Mouse (Mus musculus) small intestine, adult 2 months (tissue): ENCODE data around the gene Foxf1. TPM values are rescaled to one million over a fixed set of nuclear protein-coding genes. Genes with fewer than 3 reads are reported as not detected.

Source experiments
- H3K27ac ChIP-seq: fragments of 200-500 bp; 2 replicates; pipeline ENCODE4 v1.5.1; 2012; ENCODE audit warnings: low read depth, low read length, control low read depth, inconsistent platforms; ENCODE audit not compliant: insufficient read depth
- H3K27me3 ChIP-seq: fragments of 200-500 bp; 2 replicates; pipeline ENCODE4 v1.6.1; 2012; ENCODE audit warnings: mild to moderate bottlenecking, moderate library complexity, low read length, inconsistent platforms; ENCODE audit not compliant: control insufficient read depth, insufficient read depth
- H3K36me3 ChIP-seq: fragments of 200-500 bp; 2 replicates; pipeline ENCODE4 v1.6.1; 2012; ENCODE audit warnings: mild to moderate bottlenecking, low read length, control low read depth, inconsistent platforms; ENCODE audit not compliant: control insufficient read depth, insufficient read depth
- H3K4me1 ChIP-seq: fragments of 200-500 bp; 2 replicates; pipeline ENCODE4 v1.6.1; 2012; ENCODE audit warnings: low read length, inconsistent platforms, mixed read lengths; ENCODE audit not compliant: control insufficient read depth, insufficient read depth, insufficient read length
- H3K4me3 ChIP-seq: fragments of 200-500 bp; 2 replicates; pipeline ENCODE4 v1.5.1; 2012; ENCODE audit warnings: low read depth, mild to moderate bottlenecking, control low read depth, inconsistent platforms, low read length, moderate library complexity
- CTCF ChIP-seq: fragments of 200-500 bp; IDR thresholded peaks from 2 replicates; pipeline ENCODE4 v1.5.1; 2012; ENCODE audit warnings: low read depth, mild to moderate bottlenecking, control low read depth, inconsistent platforms, low read length, moderate library complexity, mixed read lengths; ENCODE audit not compliant: insufficient replicate concordance, insufficient read length; ENCODE audit errors: extremely low read depth
- POLR2A ChIP-seq: fragments of 200-500 bp; IDR thresholded peaks from 2 replicates; pipeline ENCODE4 v1.6.1; 2012; ENCODE audit warnings: low read depth, mild to moderate bottlenecking, control low read depth, inconsistent platforms, low read length, moderate library complexity
- WGBS: fragments of 180-500 bp; shearing (Covaris S2); methylation state at CpG from one replicate; pipeline ENCODE4 v1.1.7; 2018; 5-methylcytosine and 5-hydroxymethylcytosine counted together
- polyA plus RNA-seq: library from polyadenylated mRNA; depleted of rRNA; stranded (reverse); fragments of >200 nt; gene quantifications from 2 replicates; pipeline ENCODE4 v1.2.3, GENCODE M21; 2012

Foxf1 gene
- polyA plus RNA-seq, 1 experiment: 49.6 TPM

DNA sequence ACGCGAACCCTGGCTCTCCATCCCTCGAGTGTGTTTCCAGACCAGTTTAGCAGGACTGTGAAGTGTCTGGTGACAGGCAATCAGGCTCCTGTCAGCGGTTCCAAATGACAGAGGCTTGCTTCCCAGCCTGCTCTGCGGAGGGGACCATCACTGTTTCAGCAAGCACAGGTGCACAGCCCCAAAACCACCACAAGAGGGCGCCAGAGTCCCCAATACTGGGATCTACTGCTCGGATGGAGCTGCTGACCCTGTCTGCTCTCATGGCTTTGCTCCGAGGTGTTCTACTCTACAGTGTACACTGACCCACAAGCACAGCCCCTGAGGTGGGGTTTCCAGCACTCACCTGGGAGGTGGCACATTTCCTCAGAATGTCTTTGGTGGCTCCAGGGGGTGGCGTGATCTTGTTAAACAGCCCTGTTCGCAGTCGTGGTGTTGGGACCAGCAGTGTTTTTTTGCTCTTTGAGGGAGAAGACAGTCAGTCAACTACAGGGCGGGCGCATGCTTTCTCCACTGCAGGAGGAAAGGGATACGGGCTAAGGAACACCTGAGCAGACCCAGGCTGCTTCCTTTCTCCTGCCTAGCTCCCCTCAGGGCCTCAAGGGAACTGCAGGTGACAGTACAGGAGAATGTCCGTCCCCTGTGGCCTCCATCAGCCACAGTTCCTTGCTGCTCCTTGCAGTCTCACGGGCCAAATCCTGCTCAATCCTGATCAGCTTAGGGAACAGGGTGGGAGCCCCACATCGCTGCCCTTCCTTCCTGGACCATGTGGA, 20.0 kb downstream of the Foxf1 start:
- TF ChIP-seq CTCF (peak; percentile 96), POLR2A (no peak)
- H3K27me3 ChIP-seq: no peaks in the 10 kb centered on the region
- H3K4me3 ChIP-seq: no peak overlapping the region
- H3K36me3 ChIP-seq: peaks cover 13% of the 10 kb centered on the region
- no peak overlapping the region for H3K27ac ChIP-seq
- 57% methylated on average over 17 of the region's 17 CpGs for WGBS
- H3K4me1 ChIP-seq: peaks cover 6% of the 10 kb centered on the region; the same call in 1 of the 2 replicates

DNA sequence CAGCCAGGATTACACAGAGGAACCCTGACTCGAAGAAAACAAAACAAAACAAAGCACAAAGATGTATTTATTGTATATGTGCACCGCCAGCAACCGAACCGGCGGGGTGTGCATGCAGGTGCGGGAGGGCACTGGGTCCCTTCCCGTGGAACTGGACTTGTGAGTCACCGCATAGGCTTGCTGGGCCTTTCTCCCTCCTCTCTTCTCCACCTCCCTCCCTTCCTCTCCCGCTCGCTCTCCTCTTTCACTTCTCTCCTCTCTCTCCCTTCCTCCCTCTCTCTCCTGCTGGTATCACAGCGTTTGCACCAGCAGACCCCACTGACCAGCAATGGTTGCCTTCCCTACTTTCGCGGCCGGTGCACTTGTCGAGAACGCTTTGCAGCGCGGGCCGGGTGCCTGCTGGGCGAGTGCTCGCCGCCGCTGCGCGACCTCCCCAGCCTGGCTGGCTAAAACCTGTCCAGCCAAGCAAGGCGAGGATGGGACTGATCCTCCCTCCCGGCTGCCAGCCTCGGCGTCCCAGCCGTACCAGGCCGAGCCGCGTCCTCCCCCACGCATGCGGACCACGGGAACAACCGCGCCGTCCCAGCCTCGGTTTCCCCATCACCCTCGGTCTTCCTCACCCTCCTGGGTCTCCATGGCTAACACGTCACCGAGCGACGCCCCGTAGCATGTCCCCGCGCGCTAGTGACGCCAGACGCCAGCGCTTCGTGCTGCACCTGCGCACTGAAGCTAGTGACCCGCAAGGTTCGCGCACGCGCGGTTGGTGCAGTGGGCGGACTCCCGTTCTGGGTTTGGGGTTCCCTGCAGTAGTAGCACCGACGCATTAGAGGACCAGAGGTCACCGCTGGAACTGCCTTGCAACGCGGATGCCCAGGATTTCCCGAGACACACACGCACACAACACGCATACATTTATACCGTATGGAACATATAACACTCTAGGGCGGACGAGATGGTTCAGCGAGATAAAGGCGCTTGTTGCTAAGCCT, 23.8 kb downstream of the Foxf1 start, which contains the start of gene Mthfsd:
Gene Mthfsd, minus strand, starts transcription at position 725 of the 989 bp plus-strand sequence.
- Histone ChIP-seq H3K4me3 (peak within 1 kb of the TSS; percentile 82), H3K27ac (peak within 1 kb of the TSS; percentile 61), H3K36me3 (no peaks in the 10 kb centered on the region; the same call in 1 of the 2 replicates), H3K4me1 (peaks cover 6% of the 10 kb centered on the region; the same call in 1 of the 2 replicates), H3K27me3 (no peaks in the 10 kb centered on the region)
- TF ChIP-seq CTCF: no peak; the same call in 1 of the 2 replicates
- TF ChIP-seq POLR2A: peak; percentile 69; the same call in 1 of the 2 replicates
- under 1% methylated on average over 75 of the region's 75 CpGs for WGBS

DNA sequence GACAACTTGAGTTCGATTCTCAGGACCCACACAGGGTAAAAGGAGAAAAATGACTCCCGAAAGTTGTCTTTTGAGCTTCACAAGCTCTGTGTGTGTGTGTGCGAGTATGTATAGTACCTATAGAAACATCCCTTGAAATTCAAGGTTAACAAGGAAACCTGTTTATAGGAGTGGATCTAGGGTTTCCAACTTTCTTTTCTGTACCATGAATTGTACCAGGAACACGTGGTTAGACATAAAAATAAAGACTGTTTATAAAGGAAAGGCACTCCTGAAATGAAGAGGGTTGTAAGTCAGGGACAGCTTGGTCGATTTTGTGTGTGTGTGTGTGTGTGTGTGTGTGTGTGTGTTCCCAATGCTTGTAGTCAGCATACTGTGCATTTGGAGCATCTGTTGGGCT, 24.5 kb downstream of the Foxf1 start:
- Histone ChIP-seq H3K4me1 (peaks cover 6% of the 10 kb centered on the region; the same call in 1 of the 2 replicates), H3K27ac (no peak overlapping the region), H3K4me3 (peak overlapping the region; percentile 82), H3K36me3 (no peaks in the 10 kb centered on the region), H3K27me3 (peaks cover 3% of the 10 kb centered on the region; the same call in 1 of the 2 replicates)
- WGBS: 9% methylated on average over 5 of the region's 5 CpGs
- TF ChIP-seq POLR2A (no peak), CTCF (no peak)

DNA sequence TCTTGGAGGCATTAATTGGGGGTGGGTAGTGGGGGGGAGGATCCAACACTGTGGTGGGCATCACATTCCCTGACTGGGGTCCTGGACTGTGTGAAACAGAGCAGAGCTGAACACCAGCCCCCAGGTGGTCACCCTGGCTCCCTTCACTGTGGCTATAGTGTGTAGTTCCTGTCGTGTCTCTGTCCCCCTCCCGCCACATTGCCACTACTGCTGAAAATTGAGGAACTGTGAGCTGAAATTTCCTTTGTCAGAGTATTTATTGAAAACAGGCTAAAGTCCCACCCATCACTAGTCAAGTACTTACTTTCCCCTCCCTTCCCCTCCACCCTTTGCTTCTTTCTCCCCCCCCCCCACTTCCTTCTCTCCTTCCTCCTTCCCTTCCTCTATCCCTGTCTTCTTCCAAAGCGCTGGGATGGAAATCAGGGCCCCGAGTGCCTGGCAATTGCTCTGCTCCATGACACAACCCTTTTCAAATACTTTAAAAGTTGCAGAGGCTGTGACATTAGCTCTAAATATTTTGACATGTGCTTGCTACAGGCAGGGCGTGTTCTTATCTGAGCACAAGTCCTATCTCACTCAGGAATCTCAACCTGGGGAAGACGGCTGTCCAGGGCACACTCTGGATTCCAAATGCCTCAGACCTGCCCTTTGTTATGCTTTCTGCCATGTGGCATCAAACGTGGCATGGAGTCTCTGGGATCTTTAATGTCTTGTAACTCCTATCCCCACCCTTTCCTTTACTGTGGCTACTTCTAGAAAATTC, 27.1 kb downstream of the Foxf1 start:
- H3K36me3 ChIP-seq: no peaks in the 10 kb centered on the region
- peaks cover 25% of the 10 kb centered on the region for H3K27me3 ChIP-seq
- no peak overlapping the region for H3K27ac ChIP-seq
- TF ChIP-seq CTCF: no peak
- no peak for TF ChIP-seq POLR2A
- H3K4me3 ChIP-seq: no peak overlapping the region
- 35% methylated on average over 7 of the region's 7 CpGs for WGBS
- peaks cover 8% of the 10 kb centered on the region; the same call in 1 of the 2 replicates for H3K4me1 ChIP-seq

DNA sequence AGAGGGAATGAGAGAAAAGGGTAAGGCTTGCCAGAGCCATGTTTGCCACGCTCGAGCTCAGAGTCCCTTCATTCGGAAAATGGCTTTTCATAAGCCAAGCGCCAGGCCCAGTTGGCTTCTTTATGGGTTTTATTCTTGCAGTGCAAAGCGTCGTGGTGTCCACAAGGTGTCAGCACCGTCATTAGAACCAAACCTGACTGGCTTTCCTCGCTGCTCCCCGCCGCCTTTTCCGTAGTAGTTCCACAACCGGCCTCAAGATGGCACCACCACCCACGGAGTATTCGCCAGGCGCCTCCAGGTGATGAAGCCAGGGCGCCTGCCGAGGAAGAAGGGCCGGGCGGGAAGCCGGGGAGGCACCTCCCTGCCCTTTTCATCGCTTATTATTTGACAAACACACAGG, 29.1 kb downstream of the Foxf1 start:
- Histone ChIP-seq H3K4me3 (no peak overlapping the region), H3K27ac (no peak overlapping the region), H3K27me3 (peaks cover 44% of the 10 kb centered on the region), H3K4me1 (peaks cover 9% of the 10 kb centered on the region; the same call in 1 of the 2 replicates), H3K36me3 (no peaks in the 10 kb centered on the region)
- TF ChIP-seq POLR2A: no peak; the same call in 1 of the 2 replicates
- peak; percentile 98; the same call in 1 of the 2 replicates for TF ChIP-seq CTCF
- WGBS: 2% methylated on average over 21 of the region's 21 CpGs

DNA sequence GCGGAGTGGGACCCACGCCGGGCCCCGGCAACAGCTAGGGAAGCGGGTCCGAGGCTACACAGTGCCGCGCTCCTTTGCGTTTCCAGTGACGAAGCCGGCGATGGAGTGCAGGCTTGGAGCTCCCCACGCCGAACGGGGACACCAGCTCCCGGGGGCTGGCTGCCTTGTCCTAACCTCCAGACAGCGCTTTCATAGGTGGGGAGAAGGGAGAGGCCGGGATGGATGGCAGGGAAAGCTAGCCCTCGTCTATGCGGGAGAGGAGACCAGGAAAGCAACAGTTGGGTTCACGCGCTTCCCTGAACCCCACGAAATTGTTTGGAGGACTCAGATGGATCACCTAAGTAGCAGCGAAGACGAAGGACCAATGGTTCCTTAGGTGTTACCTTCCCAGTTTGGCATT, 30.9 kb downstream of the Foxf1 start:
- WGBS: 6% methylated on average over 25 of the region's 25 CpGs
- H3K27ac ChIP-seq: no peak overlapping the region
- H3K4me3 ChIP-seq: no peak overlapping the region
- no peak for TF ChIP-seq CTCF
- no peak for TF ChIP-seq POLR2A
- peaks cover 9% of the 10 kb centered on the region; the same call in 1 of the 2 replicates for H3K4me1 ChIP-seq
- H3K27me3 ChIP-seq: peaks cover 60% of the 10 kb centered on the region
- H3K36me3 ChIP-seq: no peaks in the 10 kb centered on the region
